Mouse (Mus musculus) lung, adult 2 months (tissue): Measurements from ENCODE around the gene Grm8.

Experiments used
- CTCF ChIP-seq: fragments of 200-500 bp; IDR thresholded peaks from 2 replicates; pipeline ENCODE4 v1.5.1; 2011; ENCODE audit warnings: mild to moderate bottlenecking, low read length, control low read depth; ENCODE audit not compliant: insufficient read depth
- POLR2A ChIP-seq: fragments of 200-500 bp; IDR thresholded peaks from 2 replicates; pipeline ENCODE4 v1.6.1; 2011; ENCODE audit warnings: low read depth, mild to moderate bottlenecking, control low read depth, low read length, borderline replicate concordance; ENCODE audit errors: extremely low read depth

- TF ChIP-seq POLR2A (no peak), CTCF (no peak)
Measured at GRCm38 (mm10) chr6:28091836-28092235, 43.1 kb downstream of the Grm8 start.
